Mouse (Mus musculus): Measurements from ENCODE around the gene B3galt1. TPM values are rescaled to one million over a fixed set of nuclear protein-coding genes. Genes with fewer than 3 reads are reported as not detected.

B3galt1 gene
- polyA plus RNA-seq, 1 experiment, result 0.56 TPM

- no peaks in the 10 kb centered on the region for H3K36me3 ChIP-seq (ENCODE audit: control insufficient read depth, insufficient read depth)
- H3K79me2 ChIP-seq (ENCODE audit: control insufficient read depth, insufficient read depth), result no peaks in the 10 kb centered on the region
- H3ac ChIP-seq (ENCODE audit: control insufficient read depth, insufficient read length), result no peak overlapping the region
- no peak for TF ChIP-seq POLR2AphosphoS2 (IDR thresholded peaks at IDR 0.05; ENCODE audit: insufficient read length, low read depth)
- no peak for TF ChIP-seq REST (IDR thresholded peaks at IDR 0.05; ENCODE audit: insufficient read depth, insufficient read length)
- TF ChIP-seq TCF12 (IDR thresholded peaks at IDR 0.05; ENCODE audit: insufficient read depth, poor library complexity, severe bottlenecking), result no peak
- no peak for TF ChIP-seq CEBPB (IDR thresholded peaks at IDR 0.05; ENCODE audit: insufficient read depth, poor library complexity, severe bottlenecking)
- no peak overlapping the region for H3K4me3 ChIP-seq
- H3K27me3 ChIP-seq (ENCODE audit: control insufficient read depth, insufficient read depth, insufficient read length), result no peaks in the 10 kb centered on the region
- H3K4me2 ChIP-seq (ENCODE audit: low read depth), result no peak overlapping the region
Observed at GRCm38 (mm10) chr2:68171306-68171705, 605.6 kb downstream of the B3galt1 start.

Other genes starting within 250 kb of the B3galt1 start
- gene Gm21830, start 152.1 kb upstream of the B3galt1 start, polyA plus RNA-seq (2012; fragmentation: generic; extraction: Trizol), result not detected
- gene Gm26727, start 132.7 kb upstream of the B3galt1 start, polyA plus RNA-seq (2012; fragmentation: generic; extraction: Trizol), result not detected
- gene Xirp2, start 119.9 kb upstream of the B3galt1 start, polyA plus RNA-seq (2012; fragmentation: generic; extraction: Trizol), result 0.46 TPM